Mouse (Mus musculus): ENCODE measurements at regions not wholly inside any gene's neighbourhood (a gene's known extent, or its start where the extent isn't known, plus 50 kb on each side); places are given as distances from the start of the nearest gene placed in this dataset.
"Not testable (repeated sequence)": the region's sequence is repeated elsewhere in the genome, so short reads cannot be mapped to it uniquely, and the experiment has no call there.

DNA sequence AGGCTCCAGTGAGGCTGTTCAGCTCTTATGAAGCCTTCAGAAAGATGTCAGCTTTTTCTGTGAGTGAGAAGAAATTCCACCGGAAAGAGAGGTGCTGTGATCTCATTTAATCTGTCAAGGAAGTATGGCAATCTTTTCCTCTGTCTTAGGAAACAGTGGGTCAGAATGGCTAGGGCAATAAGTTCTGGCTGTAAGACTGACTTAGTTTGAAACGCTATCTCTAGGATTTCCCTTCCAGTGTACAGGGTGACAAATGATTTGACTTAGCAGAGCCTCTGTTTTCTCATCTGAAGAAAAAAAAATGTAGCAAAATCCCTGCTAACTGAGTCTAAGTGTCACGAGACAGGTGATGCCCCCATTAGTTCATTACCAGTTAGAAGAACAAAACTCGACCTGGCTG, 181.1 kb downstream of the Csl start:
- 50% methylated on average over 4 of the region's 4 CpGs for WGBS

DNA sequence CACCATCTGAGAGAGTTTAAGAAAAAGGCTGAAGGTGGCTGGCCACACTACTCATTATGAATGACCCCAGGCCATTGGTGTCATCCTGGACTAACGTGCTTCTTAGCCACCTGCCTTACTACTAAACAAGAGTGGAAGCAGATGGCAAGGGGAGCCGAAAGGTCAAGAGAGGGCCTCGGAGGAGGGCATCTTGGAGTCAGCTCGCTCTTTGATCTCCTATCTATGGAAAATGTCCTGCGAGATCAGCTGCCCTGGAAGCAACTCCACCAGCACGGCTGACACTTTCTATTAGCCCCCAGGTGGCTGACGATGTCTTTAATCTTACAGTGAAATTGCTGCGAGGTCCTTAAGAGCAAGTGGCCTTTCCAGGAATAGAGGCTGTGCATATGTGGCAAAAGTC, 179.3 kb downstream of the Csl start:
- Histone ChIP-seq H3K27ac (replicated peaks) (no peak overlapping the region), H3K9me3 (no peaks in the 10 kb centered on the region), H3K4me3 (no peak overlapping the region), H3K36me3 (no peaks in the 10 kb centered on the region), H3K9ac (replicated peaks) (no peak overlapping the region), H3K27me3 (peaks cover 3% of the 10 kb centered on the region; the same call in 1 of the 2 replicates), H3K4me2 (replicated peaks) (no peak overlapping the region), H3K4me1 (peaks cover 5% of the 10 kb centered on the region; the same call in 1 of the 2 replicates)
- 70% methylated on average over 8 of the region's 8 CpGs for WGBS
- ATAC-seq (replicated peaks): no peak

More for the DNA sequence above, 181.1 kb downstream of the Csl start:
- Histone ChIP-seq H3K4me2 (replicated peaks) (no peak overlapping the region), H3K36me3 (no peaks in the 10 kb centered on the region), H3K4me1 (peaks cover 12% of the 10 kb centered on the region), H3K27me3 (peaks cover 3% of the 10 kb centered on the region; the same call in 1 of the 2 replicates), H3K9me3 (no peaks in the 10 kb centered on the region), H3K4me3 (no peak overlapping the region), H3K27ac (replicated peaks) (no peak overlapping the region), H3K9ac (replicated peaks) (no peak overlapping the region)
- ATAC-seq (replicated peaks): no peak

DNA sequence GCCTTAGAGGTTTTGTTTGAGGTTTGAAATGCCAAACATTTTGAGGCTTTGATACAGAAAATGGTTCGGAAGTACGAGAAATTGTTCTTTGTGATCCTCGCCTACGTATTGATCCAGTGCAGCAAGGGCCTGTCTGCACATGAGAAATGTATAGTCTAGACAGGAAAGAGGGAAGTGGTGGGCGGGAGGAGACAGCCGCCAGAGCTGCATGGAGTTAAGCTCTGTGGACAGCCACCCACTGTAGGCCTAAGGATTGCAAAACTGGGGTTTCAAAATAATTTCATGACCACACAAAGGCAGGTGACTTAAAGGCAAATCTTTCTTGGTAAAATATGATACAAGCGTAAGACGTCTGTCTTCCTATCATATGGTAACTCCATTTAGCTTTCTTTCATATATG, 178.4 kb downstream of the Csl start:
- no peak for ATAC-seq (replicated peaks)
- no peak overlapping the region for H3K4me2 ChIP-seq (replicated peaks)
- no peaks in the 10 kb centered on the region for H3K9me3 ChIP-seq
- no peaks in the 10 kb centered on the region for H3K36me3 ChIP-seq
- H3K9ac ChIP-seq (replicated peaks): no peak overlapping the region
- no peaks in the 10 kb centered on the region for H3K4me1 ChIP-seq
- no peak overlapping the region for H3K27ac ChIP-seq (replicated peaks)
- no peak overlapping the region for H3K4me3 ChIP-seq
- WGBS: 94% methylated on average over 8 of the region's 8 CpGs
- peaks cover 3% of the 10 kb centered on the region; the same call in 1 of the 2 replicates for H3K27me3 ChIP-seq

DNA sequence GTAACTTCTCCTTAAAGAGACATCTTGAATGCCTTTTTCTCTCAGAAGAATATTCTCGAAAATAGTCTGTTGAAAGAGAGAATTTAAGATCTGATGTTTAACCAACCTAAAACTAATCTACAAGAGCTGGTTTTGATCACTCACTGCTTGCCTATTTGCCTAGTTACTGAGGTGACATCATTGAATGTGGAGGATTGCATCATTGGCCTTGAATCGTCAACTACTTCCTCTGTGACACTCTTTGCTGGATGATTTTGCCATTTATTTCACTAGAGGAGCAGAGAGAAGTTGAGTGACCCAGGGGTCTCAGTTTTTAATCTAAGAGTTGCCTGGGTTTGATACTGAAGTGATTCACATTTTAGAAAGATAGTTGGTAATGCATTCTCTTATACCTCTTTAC, 174.6 kb downstream of the Csl start:
- no peaks in the 10 kb centered on the region for H3K4me1 ChIP-seq
- H3K4me2 ChIP-seq (replicated peaks): no peak overlapping the region
- no peak for ATAC-seq (replicated peaks)
- H3K9me3 ChIP-seq: no peaks in the 10 kb centered on the region
- 88% methylated on average over 2 of the region's 2 CpGs for WGBS
- H3K27ac ChIP-seq (replicated peaks): no peak overlapping the region
- H3K9ac ChIP-seq (replicated peaks): no peak overlapping the region
- no peaks in the 10 kb centered on the region for H3K27me3 ChIP-seq
- H3K36me3 ChIP-seq: no peaks in the 10 kb centered on the region
- no peak overlapping the region for H3K4me3 ChIP-seq

DNA sequence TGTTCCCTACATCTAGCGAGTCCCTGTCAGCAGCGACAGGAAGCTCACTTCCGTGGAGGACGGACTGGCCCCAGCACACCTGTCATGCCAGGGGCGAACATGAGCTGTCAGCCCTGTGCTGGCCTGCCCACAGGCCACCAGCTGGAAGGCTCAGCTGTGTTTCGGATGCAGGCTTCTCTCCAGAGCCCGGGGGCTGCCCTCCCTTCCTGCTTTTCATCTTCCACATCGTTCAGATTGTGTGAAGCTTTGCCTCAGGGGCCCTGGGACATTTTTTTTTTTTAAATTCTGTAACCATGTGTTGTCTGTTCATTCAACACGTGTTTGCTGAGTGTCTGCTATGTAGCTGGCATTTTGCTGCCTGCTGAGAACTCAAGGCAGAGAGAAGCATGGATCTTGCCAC, 167.2 kb downstream of the Csl start:
- H3K4me3 ChIP-seq: no peak overlapping the region
- 36% methylated on average over 9 of the region's 9 CpGs for WGBS
- ATAC-seq (replicated peaks): peak; percentile 72

DNA sequence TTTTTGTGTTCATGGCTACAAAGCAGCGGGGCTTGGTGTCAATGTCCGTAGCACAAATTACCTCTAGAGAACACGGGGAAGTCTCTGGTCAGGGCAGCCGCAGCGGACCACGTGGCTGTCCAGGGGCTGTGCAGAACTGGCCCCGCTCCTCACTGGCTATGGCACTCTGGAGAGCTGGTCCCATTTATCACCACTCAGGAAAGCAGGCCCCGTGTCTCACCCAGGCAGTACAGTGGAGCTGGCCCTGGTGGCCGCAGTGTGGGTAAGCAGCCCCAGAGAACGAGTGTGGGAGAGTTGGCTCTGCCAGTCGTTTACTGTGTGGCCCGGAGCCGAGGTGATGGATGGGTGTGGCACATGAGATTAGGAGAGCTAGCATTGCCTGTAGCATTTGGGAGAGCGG, 163.8 kb downstream of the Csl start:
- Histone ChIP-seq H3K4me2 (replicated peaks) (no peak overlapping the region), H3K9me3 (no peaks in the 10 kb centered on the region), H3K4me3 (no peak overlapping the region), H3K36me3 (no peaks in the 10 kb centered on the region), H3K4me1 (peaks cover 7% of the 10 kb centered on the region), H3K27me3 (no peaks in the 10 kb centered on the region), H3K27ac (replicated peaks) (no peak overlapping the region), H3K9ac (replicated peaks) (no peak overlapping the region)
- WGBS: 90% methylated on average over 14 of the region's 14 CpGs
- ATAC-seq (replicated peaks): no peak

More for the DNA sequence above, 167.2 kb downstream of the Csl start:
- Histone ChIP-seq H3K9ac (replicated peaks) (no peak overlapping the region), H3K4me2 (replicated peaks) (no peak overlapping the region), H3K27me3 (no peaks in the 10 kb centered on the region), H3K27ac (replicated peaks) (no peak overlapping the region), H3K9me3 (no peaks in the 10 kb centered on the region), H3K4me1 (no peaks in the 10 kb centered on the region), H3K36me3 (no peaks in the 10 kb centered on the region)

DNA sequence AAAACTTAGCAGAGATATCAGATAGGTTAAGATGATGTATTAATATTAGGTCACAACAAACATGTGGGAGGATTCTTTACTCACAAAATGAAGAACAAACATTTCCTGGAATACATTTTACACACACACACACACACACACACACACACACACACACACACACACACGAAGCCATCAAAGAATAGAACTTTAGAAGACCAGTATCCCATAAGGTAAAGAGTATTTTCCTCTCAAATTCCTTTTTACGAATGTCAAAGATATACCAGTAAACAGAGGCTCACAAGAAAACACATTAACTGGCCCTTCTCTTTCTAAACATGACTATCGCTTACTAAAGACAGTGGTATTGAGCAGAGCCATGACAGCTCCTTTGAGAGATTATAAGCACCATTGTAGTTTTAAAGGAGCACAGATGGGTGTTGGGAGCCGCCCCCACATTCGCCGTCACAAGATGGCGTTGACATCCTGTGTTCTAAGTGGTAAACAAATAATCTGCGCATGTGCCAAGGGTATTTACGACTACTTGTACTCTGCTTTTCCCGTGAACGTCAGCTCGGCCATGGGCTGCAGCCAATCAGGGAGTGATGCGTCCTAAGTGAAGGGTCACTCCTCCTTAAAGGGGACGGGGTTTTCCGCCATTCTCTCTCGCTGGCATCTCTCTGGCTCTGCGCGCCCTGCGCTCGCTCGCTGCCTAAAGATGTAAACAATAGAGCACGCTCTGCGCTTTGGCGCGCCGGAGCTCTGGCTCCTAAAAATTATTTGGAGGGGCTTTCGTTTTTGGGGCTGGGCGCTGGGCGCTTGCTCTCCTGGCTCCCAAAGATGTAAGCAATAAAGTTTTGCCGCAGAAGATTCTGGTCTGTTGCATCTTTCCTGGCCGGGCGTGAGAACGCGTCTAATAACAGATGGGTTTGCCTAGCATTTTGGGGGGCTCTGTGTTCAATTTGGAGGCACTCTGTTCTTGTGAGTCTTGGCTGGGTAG, 160.0 kb downstream of the Csl start:
- H3K4me2 ChIP-seq (replicated peaks): peak overlapping the region; percentile 46
- not testable (repeated sequence) for H3K9me3 ChIP-seq, H3K36me3 ChIP-seq, H3K4me1 ChIP-seq, H3K27me3 ChIP-seq
- H3K9ac ChIP-seq (replicated peaks): peak overlapping the region; percentile 42
- peak overlapping the region; percentile 77 for H3K27ac ChIP-seq (replicated peaks)
- whole genome bisulfite sequencing: 52% methylated on average over 27 of the region's 34 CpGs
- H3K4me3 ChIP-seq: peak overlapping the region; percentile 42
- peak; percentile 81 for ATAC-seq (replicated peaks)

DNA sequence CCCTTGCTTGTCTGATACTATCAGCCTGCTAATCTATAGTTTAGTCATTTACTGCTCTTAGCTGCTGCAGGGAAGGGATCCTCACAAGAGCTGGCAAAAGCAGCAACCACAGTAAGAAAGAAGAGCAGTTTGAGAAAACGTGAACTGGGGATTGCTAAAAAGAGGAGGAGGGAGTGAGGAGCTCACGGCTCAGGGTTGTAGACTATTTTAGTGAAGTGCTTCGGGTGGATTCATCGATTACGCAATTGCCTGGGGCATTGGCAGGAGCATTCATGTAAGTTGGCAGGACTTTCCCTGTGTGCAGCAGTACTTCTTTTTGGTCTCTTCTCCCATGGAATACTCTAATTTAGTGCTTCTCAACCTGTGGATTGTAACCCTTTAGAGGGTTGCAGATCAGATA, 157.1 kb downstream of the Csl start:
- H3K36me3 ChIP-seq: no peaks in the 10 kb centered on the region
- H3K9ac ChIP-seq (replicated peaks): no peak overlapping the region
- H3K4me3 ChIP-seq: no peak overlapping the region
- no peaks in the 10 kb centered on the region for H3K27me3 ChIP-seq
- H3K9me3 ChIP-seq: no peaks in the 10 kb centered on the region
- H3K4me2 ChIP-seq (replicated peaks): no peak overlapping the region
- H3K27ac ChIP-seq (replicated peaks): no peak overlapping the region
- peaks cover 9% of the 10 kb centered on the region for H3K4me1 ChIP-seq
- WGBS: 71% methylated on average over 5 of the region's 5 CpGs
- no peak for ATAC-seq (replicated peaks)

DNA sequence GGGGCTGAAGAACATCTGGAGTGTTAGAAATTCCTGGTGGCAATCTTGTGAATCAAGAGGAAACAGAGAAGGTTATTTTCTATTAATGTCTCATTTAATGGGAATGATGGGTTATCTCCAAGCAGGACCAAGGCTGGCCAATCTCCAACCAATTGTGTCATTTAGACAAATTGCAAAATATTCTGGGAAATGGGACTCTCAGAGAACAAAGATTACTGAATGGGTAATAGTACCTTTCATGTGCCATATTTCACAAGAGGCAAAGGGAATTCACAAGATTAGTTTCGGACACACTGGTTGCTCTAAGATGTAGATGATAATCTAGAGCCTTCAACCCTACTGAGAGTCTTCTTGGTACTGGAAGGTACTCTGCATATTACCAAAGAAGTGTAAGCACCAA, 155.3 kb downstream of the Csl start:
- Histone ChIP-seq H3K9ac (replicated peaks) (no peak overlapping the region), H3K4me2 (replicated peaks) (no peak overlapping the region), H3K27me3 (no peaks in the 10 kb centered on the region), H3K36me3 (no peaks in the 10 kb centered on the region), H3K27ac (replicated peaks) (no peak overlapping the region), H3K4me1 (peaks cover 9% of the 10 kb centered on the region), H3K9me3 (no peaks in the 10 kb centered on the region), H3K4me3 (no peak overlapping the region)
- ATAC-seq (replicated peaks): no peak
- WGBS: 86% methylated on average over 1 of the region's 1 CpGs

DNA sequence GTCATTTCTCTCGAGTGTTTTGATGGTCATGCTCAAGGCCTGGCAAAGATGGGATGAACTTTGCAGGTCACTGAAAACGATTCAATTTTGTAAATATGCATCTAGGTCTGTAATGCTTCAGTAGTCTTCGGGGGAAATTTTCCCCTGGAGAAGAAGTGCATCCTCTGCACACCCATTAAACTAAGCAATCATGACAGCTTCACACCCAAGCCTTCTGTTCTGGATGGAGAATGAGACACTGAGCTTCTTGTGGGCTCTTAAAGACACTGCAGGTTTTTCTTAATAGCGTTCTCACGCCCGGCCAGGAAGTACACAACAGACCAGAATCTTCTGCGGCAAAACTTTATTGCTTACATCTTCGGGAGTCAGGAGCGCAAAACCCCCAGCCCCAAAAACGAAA, 151.0 kb downstream of the Csl start:
- Histone ChIP-seq H3K27me3 (no peaks in the 10 kb centered on the region), H3K9me3 (no peaks in the 10 kb centered on the region), H3K9ac (replicated peaks) (no peak overlapping the region), H3K4me3 (no peak overlapping the region), H3K4me1 (no peaks in the 10 kb centered on the region), H3K4me2 (replicated peaks) (no peak overlapping the region), H3K27ac (replicated peaks) (no peak overlapping the region), H3K36me3 (no peaks in the 10 kb centered on the region)
- WGBS: 89% methylated on average over 10 of the region's 10 CpGs
- no peak for ATAC-seq (replicated peaks)

DNA sequence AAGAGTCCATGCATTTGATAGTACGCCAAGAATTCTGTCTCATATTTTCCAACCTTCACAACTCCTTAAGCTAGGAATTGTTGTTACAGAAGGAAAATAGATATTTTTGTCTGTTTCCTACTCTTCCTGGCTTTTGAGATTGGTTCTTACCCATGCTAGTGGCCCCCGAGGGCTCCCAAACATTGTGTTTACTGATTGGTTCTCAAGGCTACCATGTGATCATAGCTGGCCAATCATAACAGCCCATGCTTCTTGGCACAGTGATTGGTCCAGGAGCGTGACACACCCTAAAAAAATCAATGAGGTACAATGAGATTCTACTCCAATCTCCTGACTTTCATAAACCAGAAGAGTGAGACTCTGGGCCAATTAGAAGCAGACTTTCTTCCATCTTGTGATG, 150.0 kb downstream of the Csl start:
- Histone ChIP-seq H3K4me3 (no peak overlapping the region), H3K9me3 (no peaks in the 10 kb centered on the region), H3K4me2 (replicated peaks) (no peak overlapping the region), H3K36me3 (no peaks in the 10 kb centered on the region), H3K27ac (replicated peaks) (no peak overlapping the region), H3K4me1 (no peaks in the 10 kb centered on the region), H3K27me3 (no peaks in the 10 kb centered on the region), H3K9ac (replicated peaks) (no peak overlapping the region)
- 93% methylated on average over 3 of the region's 3 CpGs for WGBS
- ATAC-seq (replicated peaks): no peak

DNA sequence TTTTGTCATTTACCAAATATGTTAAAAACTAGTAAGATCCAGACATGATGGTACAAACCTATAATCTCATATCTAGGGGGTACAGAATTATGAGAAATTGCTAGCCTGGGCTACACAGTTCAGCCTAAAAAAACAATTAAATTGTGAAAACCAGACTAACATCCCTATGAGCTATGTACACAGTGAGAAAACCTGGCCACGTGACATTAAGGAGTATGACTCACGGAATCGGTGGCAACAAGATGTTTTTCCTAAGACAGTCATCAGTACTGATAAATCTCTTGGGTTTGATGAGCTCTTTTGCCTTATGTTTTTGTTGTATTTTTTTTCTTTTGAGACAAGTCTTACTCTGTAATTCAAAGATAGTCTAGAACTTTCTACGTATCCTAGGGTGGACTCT, 148.6 kb downstream of the Csl start:
- Histone ChIP-seq H3K27ac (replicated peaks) (no peak overlapping the region), H3K4me1 (no peaks in the 10 kb centered on the region), H3K4me2 (replicated peaks) (no peak overlapping the region), H3K36me3 (no peaks in the 10 kb centered on the region), H3K4me3 (no peak overlapping the region), H3K27me3 (no peaks in the 10 kb centered on the region), H3K9ac (replicated peaks) (no peak overlapping the region), H3K9me3 (no peaks in the 10 kb centered on the region)
- ATAC-seq (replicated peaks): no peak
- WGBS: 93% methylated on average over 4 of the region's 4 CpGs
